Mouse (Mus musculus): Measurements from ENCODE around the gene Tcf21. TPM values are rescaled to one million over a fixed set of nuclear protein-coding genes. Genes with fewer than 3 reads are reported as not detected.

Tcf21 gene
- polyA plus RNA-seq, 1 experiment, result not detected

DNA sequence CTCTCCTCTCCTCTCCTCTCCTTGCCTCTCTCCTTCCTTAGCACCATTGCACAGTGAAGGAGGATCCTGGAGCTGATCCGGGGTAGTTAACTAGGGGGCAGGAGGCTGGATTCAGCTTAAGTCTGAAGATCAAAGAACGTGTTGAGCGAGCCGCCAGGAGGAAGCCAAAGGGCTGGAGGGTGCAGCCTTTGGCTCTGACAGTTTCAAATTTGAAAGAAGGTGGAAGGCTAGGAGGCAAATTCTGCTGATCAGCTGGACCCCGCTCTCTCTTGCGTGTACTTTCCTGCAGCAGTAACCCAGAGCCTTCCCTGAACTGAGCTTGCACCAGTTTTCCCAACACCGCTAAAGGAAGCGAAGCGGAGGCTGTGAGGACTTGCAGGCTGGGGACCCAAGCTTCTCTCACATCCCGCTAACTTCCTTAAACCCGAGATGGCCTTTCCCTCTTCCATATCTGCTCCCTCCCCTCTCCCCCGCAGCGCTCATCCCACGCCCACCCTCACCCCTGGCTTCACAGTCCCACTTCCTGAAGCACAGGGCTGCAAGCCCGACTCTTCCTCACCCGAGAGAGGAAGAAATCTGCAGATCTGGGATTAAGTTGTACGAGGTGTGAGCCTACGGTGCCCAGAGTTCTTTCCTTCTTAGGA lies 6.5 kb downstream of the Tcf21 start:
- Histone ChIP-seq H3K4me2 (ENCODE audit: low read depth) (no peak overlapping the region), H3K27me3 (ENCODE audit: control insufficient read depth, insufficient read depth, insufficient read length) (peaks cover 24% of the 10 kb centered on the region), H3ac (ENCODE audit: control insufficient read depth, insufficient read length) (no peak overlapping the region), H3K79me2 (ENCODE audit: control insufficient read depth, insufficient read depth) (no peaks in the 10 kb centered on the region), H3K4me3 (no peak overlapping the region), H3K36me3 (ENCODE audit: control insufficient read depth, insufficient read depth) (no peaks in the 10 kb centered on the region)
- TF ChIP-seq CEBPB (IDR thresholded peaks at IDR 0.05; ENCODE audit: insufficient read depth, poor library complexity, severe bottlenecking), result no peak
- no peak for TF ChIP-seq REST (IDR thresholded peaks at IDR 0.05; ENCODE audit: insufficient read depth, insufficient read length)
- no peak for TF ChIP-seq SRF (IDR thresholded peaks at IDR 0.05; ENCODE audit: control insufficient read depth, insufficient read length, low read depth)
- TF ChIP-seq MYOD1 (IDR thresholded peaks at IDR 0.05; ENCODE audit: control insufficient read depth in 1 of 3, insufficient read length in 2 of 3, low read depth in 2 of 3), result no peak
- TF ChIP-seq TCF12 (IDR thresholded peaks at IDR 0.05; ENCODE audit: insufficient read depth, poor library complexity, severe bottlenecking), result no peak
- no peak for TF ChIP-seq POLR2A (IDR thresholded peaks at IDR 0.05; ENCODE audit: insufficient read length, low read depth)
- no peak for TF ChIP-seq USF1 (IDR thresholded peaks at IDR 0.05; ENCODE audit: low read depth)
- TF ChIP-seq TCF3 (IDR thresholded peaks at IDR 0.05; ENCODE audit: insufficient read length, low read depth), result no peak
- TF ChIP-seq E2F4 (IDR thresholded peaks at IDR 0.05; ENCODE audit: insufficient read depth), result no peak
- no peak for TF ChIP-seq POLR2AphosphoS2 (IDR thresholded peaks at IDR 0.05; ENCODE audit: insufficient read length, low read depth)
- TF ChIP-seq MYOG (IDR thresholded peaks at IDR 0.05; ENCODE audit: control insufficient read depth in 1 of 3, insufficient read depth in 1 of 3, insufficient read length in 2 of 3, low read depth in 2 of 3), result no peak
- TF ChIP-seq MAX (IDR thresholded peaks at IDR 0.05; ENCODE audit: low read depth), result no peak

DNA sequence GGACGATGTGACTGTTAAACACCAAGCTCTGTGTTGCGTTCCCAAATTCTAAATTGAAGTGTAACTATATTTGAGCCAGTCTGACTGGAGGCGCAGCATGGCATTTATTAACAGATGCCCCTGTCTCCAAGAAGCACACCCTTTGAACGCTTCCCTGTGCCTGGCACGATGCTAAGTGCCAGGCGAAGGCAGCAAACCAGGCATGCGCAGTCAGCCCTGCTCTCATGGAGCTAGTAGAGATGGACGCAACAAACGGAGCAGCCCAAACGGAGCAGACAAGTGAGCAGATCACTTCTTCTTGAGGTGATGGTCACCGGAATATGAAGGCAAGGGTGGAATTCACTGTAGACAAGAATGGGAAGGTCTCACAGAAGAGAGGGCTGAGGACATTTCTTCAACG lies 8.1 kb downstream of the Tcf21 start:
- TF ChIP-seq CEBPB (IDR thresholded peaks at IDR 0.05; ENCODE audit: insufficient read depth, poor library complexity, severe bottlenecking) (no peak), TCF12 (IDR thresholded peaks at IDR 0.05; ENCODE audit: insufficient read depth, poor library complexity, severe bottlenecking) (no peak), TCF3 (IDR thresholded peaks at IDR 0.05; ENCODE audit: insufficient read length, low read depth) (no peak), POLR2A (IDR thresholded peaks at IDR 0.05; ENCODE audit: insufficient read length, low read depth) (no peak), MYOD1 (IDR thresholded peaks at IDR 0.05; ENCODE audit: control insufficient read depth in 1 of 3, insufficient read length in 2 of 3, low read depth in 2 of 3) (no peak), MYOG (IDR thresholded peaks at IDR 0.05; ENCODE audit: control insufficient read depth in 1 of 3, insufficient read depth in 1 of 3, insufficient read length in 2 of 3, low read depth in 2 of 3) (no peak), REST (IDR thresholded peaks at IDR 0.05; ENCODE audit: insufficient read depth, insufficient read length) (no peak), E2F4 (IDR thresholded peaks at IDR 0.05; ENCODE audit: insufficient read depth) (no peak), USF1 (IDR thresholded peaks at IDR 0.05; ENCODE audit: low read depth) (no peak), POLR2AphosphoS2 (IDR thresholded peaks at IDR 0.05; ENCODE audit: insufficient read length, low read depth) (no peak), SRF (IDR thresholded peaks at IDR 0.05; ENCODE audit: control insufficient read depth, insufficient read length, low read depth) (no peak), MAX (IDR thresholded peaks at IDR 0.05; ENCODE audit: low read depth) (no peak)
- no peak overlapping the region for H3K4me2 ChIP-seq (ENCODE audit: low read depth)
- no peak overlapping the region for H3ac ChIP-seq (ENCODE audit: control insufficient read depth, insufficient read length)
- no peak overlapping the region for H3K4me3 ChIP-seq
- H3K79me2 ChIP-seq (ENCODE audit: control insufficient read depth, insufficient read depth), result no peaks in the 10 kb centered on the region
- H3K36me3 ChIP-seq (ENCODE audit: control insufficient read depth, insufficient read depth), result no peaks in the 10 kb centered on the region
- peaks cover 17% of the 10 kb centered on the region for H3K27me3 ChIP-seq (ENCODE audit: control insufficient read depth, insufficient read depth, insufficient read length)

DNA sequence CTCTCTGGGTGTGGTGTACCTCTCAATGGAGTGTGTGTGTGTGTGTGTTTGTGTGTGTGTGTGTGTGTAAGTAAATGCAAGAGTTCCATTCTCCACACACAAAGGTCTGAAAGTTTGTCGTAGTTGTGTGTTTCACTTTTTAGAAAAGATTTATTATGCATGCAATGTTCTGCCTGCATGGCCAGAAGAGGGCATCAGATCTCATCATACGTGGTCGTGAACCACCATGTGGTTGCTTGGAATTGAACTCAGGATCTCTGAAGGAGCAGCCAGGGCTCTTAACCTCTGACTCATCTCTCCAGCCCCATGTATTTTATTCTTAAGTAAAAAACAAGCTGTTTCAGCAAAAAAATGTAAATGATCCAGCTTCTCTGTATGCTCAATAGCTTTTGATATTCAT lies 37.3 kb downstream of the Tcf21 start:
- no peak overlapping the region for H3K4me3 ChIP-seq
- H3K36me3 ChIP-seq (ENCODE audit: control insufficient read depth, insufficient read depth), result no peaks in the 10 kb centered on the region
- H3ac ChIP-seq (ENCODE audit: control insufficient read depth, insufficient read length), result no peak overlapping the region
- H3K27me3 ChIP-seq (ENCODE audit: control insufficient read depth, insufficient read depth, insufficient read length), result peaks cover 11% of the 10 kb centered on the region
- H3K79me2 ChIP-seq (ENCODE audit: control insufficient read depth, insufficient read depth), result no peaks in the 10 kb centered on the region
- TF ChIP-seq POLR2A (IDR thresholded peaks at IDR 0.05; ENCODE audit: insufficient read length, low read depth), result no peak
- no peak for TF ChIP-seq TCF3 (IDR thresholded peaks at IDR 0.05; ENCODE audit: insufficient read length, low read depth)
- TF ChIP-seq USF1 (IDR thresholded peaks at IDR 0.05; ENCODE audit: low read depth), result no peak
- TF ChIP-seq POLR2AphosphoS2 (IDR thresholded peaks at IDR 0.05; ENCODE audit: insufficient read length, low read depth), result no peak
- TF ChIP-seq TCF12 (IDR thresholded peaks at IDR 0.05; ENCODE audit: insufficient read depth, poor library complexity, severe bottlenecking), result no peak
- TF ChIP-seq E2F4 (IDR thresholded peaks at IDR 0.05; ENCODE audit: insufficient read depth), result no peak
- no peak for TF ChIP-seq MYOG (IDR thresholded peaks at IDR 0.05; ENCODE audit: control insufficient read depth in 1 of 3, insufficient read depth in 1 of 3, insufficient read length in 2 of 3, low read depth in 2 of 3)
- TF ChIP-seq SRF (IDR thresholded peaks at IDR 0.05; ENCODE audit: control insufficient read depth, insufficient read length, low read depth), result no peak
- TF ChIP-seq MYOD1 (IDR thresholded peaks at IDR 0.05; ENCODE audit: control insufficient read depth in 1 of 3, insufficient read length in 2 of 3, low read depth in 2 of 3), result no peak
- TF ChIP-seq REST (IDR thresholded peaks at IDR 0.05; ENCODE audit: insufficient read depth, insufficient read length), result no peak
- TF ChIP-seq MAX (IDR thresholded peaks at IDR 0.05; ENCODE audit: low read depth), result no peak
- TF ChIP-seq CEBPB (IDR thresholded peaks at IDR 0.05; ENCODE audit: insufficient read depth, poor library complexity, severe bottlenecking), result no peak
- H3K4me2 ChIP-seq (ENCODE audit: low read depth), result no peak overlapping the region

DNA sequence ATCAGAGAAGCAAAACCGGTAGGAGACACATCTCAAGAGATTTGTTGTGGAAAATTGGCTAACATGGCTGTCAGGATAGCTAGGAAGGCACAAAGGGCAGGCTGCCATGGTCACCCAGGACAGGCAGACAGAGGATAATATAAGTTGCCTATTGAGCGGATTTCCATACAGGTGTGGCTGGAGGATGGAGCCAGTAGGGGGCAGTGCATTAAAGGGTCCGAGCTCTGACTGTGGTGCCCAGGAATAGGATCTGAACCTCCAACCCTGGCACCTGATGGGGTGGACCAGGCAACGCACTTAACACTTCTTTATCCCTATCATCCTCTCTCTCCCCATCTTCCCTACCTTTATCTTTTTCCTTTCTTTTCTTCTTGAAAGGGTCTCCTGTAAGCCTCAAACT lies 38.5 kb downstream of the Tcf21 start:
- Histone ChIP-seq H3K79me2 (ENCODE audit: control insufficient read depth, insufficient read depth) (no peaks in the 10 kb centered on the region), H3K36me3 (ENCODE audit: control insufficient read depth, insufficient read depth) (no peaks in the 10 kb centered on the region), H3K27me3 (ENCODE audit: control insufficient read depth, insufficient read depth, insufficient read length) (peaks cover 11% of the 10 kb centered on the region), H3K4me3 (no peak overlapping the region), H3K4me2 (ENCODE audit: low read depth) (no peak overlapping the region), H3ac (ENCODE audit: control insufficient read depth, insufficient read length) (no peak overlapping the region)
- no peak for TF ChIP-seq CEBPB (IDR thresholded peaks at IDR 0.05; ENCODE audit: insufficient read depth, poor library complexity, severe bottlenecking)
- TF ChIP-seq USF1 (IDR thresholded peaks at IDR 0.05; ENCODE audit: low read depth), result no peak
- no peak for TF ChIP-seq MYOD1 (IDR thresholded peaks at IDR 0.05; ENCODE audit: control insufficient read depth in 1 of 3, insufficient read length in 2 of 3, low read depth in 2 of 3)
- TF ChIP-seq TCF3 (IDR thresholded peaks at IDR 0.05; ENCODE audit: insufficient read length, low read depth), result no peak
- no peak for TF ChIP-seq SRF (IDR thresholded peaks at IDR 0.05; ENCODE audit: control insufficient read depth, insufficient read length, low read depth)
- no peak for TF ChIP-seq MYOG (IDR thresholded peaks at IDR 0.05; ENCODE audit: control insufficient read depth in 1 of 3, insufficient read depth in 1 of 3, insufficient read length in 2 of 3, low read depth in 2 of 3)
- TF ChIP-seq TCF12 (IDR thresholded peaks at IDR 0.05; ENCODE audit: insufficient read depth, poor library complexity, severe bottlenecking), result no peak
- TF ChIP-seq POLR2AphosphoS2 (IDR thresholded peaks at IDR 0.05; ENCODE audit: insufficient read length, low read depth), result no peak
- no peak for TF ChIP-seq REST (IDR thresholded peaks at IDR 0.05; ENCODE audit: insufficient read depth, insufficient read length)
- no peak for TF ChIP-seq POLR2A (IDR thresholded peaks at IDR 0.05; ENCODE audit: insufficient read length, low read depth)
- no peak for TF ChIP-seq E2F4 (IDR thresholded peaks at IDR 0.05; ENCODE audit: insufficient read depth)
- no peak for TF ChIP-seq MAX (IDR thresholded peaks at IDR 0.05; ENCODE audit: low read depth)

Data from myocyte (in vitro differentiated cells).